Mouse (Mus musculus) neural tube, embryonic 11.5 days (tissue): ENCODE measurements at regions not wholly inside any gene's neighbourhood (a gene's known extent, or its start where the extent isn't known, plus 50 kb on each side); places are given as distances from the start of the nearest gene placed in this dataset.

ENCODE experiments used
- ATAC-seq: fragments of 200-750 bp; cut with Nextera tagmentation; 2 replicates; pipeline ENCODE4 v1.8.0; 2017; ENCODE audit warnings: moderate number of reproducible peaks, mild to moderate bottlenecking, moderate TSS enrichment, moderate library complexity; ENCODE audit not compliant: insufficient read depth, low FRiP score, low TSS enrichment
- DNase-seq: peaks from one replicate; pipeline ENCODE4 v3.0.0-alpha.2; 2015; ENCODE audit warnings: low spot score
- H3K27ac ChIP-seq: fragments of 300-500 bp; sonication (generic); 2 replicates; pipeline ENCODE4 v1.5.1; 2014; ENCODE audit warnings: low read depth, mild to moderate bottlenecking, low read length
- H3K27me3 ChIP-seq: fragments of 300-500 bp; sonication (generic); 2 replicates; pipeline ENCODE4 v1.6.1; 2014; ENCODE audit warnings: mild to moderate bottlenecking, low read length, mixed read lengths; ENCODE audit not compliant: control insufficient read depth, insufficient read depth
- H3K36me3 ChIP-seq: fragments of 300-500 bp; sonication (generic); 2 replicates; pipeline ENCODE4 v1.6.1; 2014; ENCODE audit warnings: mild to moderate bottlenecking, low read length, moderate library complexity, mixed read lengths; ENCODE audit not compliant: control insufficient read depth, insufficient read depth
- H3K4me1 ChIP-seq: fragments of 300-500 bp; sonication (generic); 2 replicates; pipeline ENCODE4 v1.6.1; 2014; ENCODE audit warnings: low read length, mixed read lengths; ENCODE audit not compliant: control insufficient read depth, insufficient read depth
- H3K4me2 ChIP-seq: fragments of 300-500 bp; sonication (generic); 2 replicates; pipeline ENCODE4 v1.6.1; 2014; ENCODE audit warnings: low read depth, mild to moderate bottlenecking, moderate library complexity
- H3K4me3 ChIP-seq: fragments of 300-500 bp; sonication (generic); 2 replicates; pipeline ENCODE4 v1.5.1; 2014; ENCODE audit warnings: low read depth, low read length
- H3K9ac ChIP-seq: fragments of 300-500 bp; sonication (generic); 2 replicates; pipeline ENCODE4 v1.6.1; 2014; ENCODE audit warnings: mild to moderate bottlenecking, low read length
- H3K9me3 ChIP-seq: fragments of 300-500 bp; sonication (generic); 2 replicates; pipeline ENCODE4 v1.6.1; 2016; ENCODE audit warnings: low read length; ENCODE audit not compliant: control insufficient read depth
- WGBS: fragments of 180-500 bp; shearing (Covaris S2); extraction: QIAGEN DNeasy Blood & Tissue Kit; methylation state at CpG from one replicate; pipeline ENCODE4 v1.1.7; 2014; 5-methylcytosine and 5-hydroxymethylcytosine counted together

DNA sequence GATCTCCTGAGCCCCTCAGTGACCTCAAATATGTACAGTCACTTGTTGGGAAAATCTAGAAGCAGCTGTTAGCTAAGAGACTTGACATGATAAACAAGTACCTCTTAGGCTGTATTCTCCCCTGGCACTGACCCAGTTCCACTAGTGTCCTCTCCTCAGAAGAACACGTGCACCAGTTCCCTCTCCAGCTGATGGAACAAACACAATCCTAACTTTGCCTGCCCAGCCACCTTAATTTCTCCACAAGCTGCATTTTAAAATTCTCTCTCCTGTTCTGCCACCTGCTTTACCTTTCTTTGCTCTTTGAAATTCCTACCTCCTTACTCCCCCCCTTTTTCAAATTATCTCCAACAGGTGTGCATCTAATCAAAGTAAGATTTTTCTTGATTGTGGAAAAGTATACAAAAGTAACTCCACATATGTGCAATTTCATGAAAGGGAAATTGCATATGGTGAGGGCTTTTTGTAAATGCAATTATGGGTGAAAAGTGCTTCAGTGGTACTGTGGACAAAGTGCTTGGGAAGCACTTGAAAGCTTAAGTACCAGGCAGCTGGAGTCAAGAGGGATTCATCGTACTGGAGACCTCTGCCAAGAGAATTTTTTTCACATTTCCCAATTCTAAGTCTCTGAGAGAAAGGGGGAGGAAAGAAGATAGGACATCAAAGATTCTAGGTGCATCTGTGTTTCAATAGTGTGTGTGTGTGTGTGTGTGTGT, 590.7 kb upstream of the Acvr2a start:
- Histone ChIP-seq H3K4me1 (no peaks in the 10 kb centered on the region), H3K4me2 (no peak overlapping the region), H3K27me3 (no peaks in the 10 kb centered on the region), H3K27ac (no peak overlapping the region), H3K36me3 (no peaks in the 10 kb centered on the region), H3K4me3 (no peak overlapping the region), H3K9me3 (no peaks in the 10 kb centered on the region), H3K9ac (no peak overlapping the region)
- ATAC-seq (no peak), DNase-seq (no peak)
- WGBS = 85% methylated on average over 2 of the region's 2 CpGs

DNA sequence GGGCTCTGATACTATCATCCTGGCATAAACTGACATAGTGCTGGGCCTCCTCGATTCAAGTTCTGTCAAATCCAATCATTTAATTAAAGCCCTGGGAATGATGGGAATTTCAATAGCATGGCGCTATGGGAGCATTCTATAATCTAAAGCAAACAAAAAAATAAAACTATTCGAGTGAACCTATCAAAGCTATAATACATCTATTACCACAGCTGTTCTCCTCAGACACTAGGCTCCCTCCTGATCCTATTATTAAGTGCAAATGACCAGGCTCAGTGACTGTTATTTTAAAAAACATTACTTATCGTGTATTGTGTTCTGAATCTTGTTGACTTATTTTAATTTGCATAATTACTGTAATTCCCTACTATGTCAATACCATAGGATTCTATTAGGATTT, 563.7 kb upstream of the Acvr2a start:
- 86% methylated on average over 4 of the region's 4 CpGs for WGBS
- DNase-seq (no peak), ATAC-seq (no peak)

DNA sequence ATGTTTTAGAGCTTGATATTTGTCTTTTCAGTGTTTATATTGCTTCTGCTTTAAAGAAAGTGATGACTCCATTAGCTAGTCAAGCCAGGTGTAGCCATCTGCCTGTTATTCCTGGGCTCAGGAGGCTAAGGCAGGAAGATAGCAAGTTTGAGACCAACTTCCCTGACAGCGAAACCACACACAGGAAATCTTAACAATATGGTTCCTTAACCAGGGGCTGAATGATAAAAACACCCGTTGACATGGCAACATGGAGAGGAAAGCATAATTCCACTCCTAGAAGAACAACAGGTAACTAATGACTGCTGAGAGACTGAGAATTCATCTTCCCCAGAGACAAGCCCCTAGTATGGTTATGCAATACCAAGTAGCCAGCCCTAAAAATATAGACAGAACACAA, 553.6 kb upstream of the Acvr2a start:
- WGBS = 68% methylated on average over 2 of the region's 2 CpGs
- no peaks in the 10 kb centered on the region for H3K36me3 ChIP-seq
- no peak for ATAC-seq

More for the DNA sequence above, 563.7 kb upstream of the Acvr2a start:
- Histone ChIP-seq H3K9ac (no peak overlapping the region), H3K4me2 (no peak overlapping the region), H3K27me3 (no peaks in the 10 kb centered on the region), H3K4me1 (no peaks in the 10 kb centered on the region), H3K4me3 (no peak overlapping the region), H3K9me3 (no peaks in the 10 kb centered on the region), H3K36me3 (no peaks in the 10 kb centered on the region), H3K27ac (no peak overlapping the region)

More for the DNA sequence above, 553.6 kb upstream of the Acvr2a start:
- Histone ChIP-seq H3K27ac (no peak overlapping the region), H3K27me3 (no peaks in the 10 kb centered on the region), H3K9ac (no peak overlapping the region), H3K9me3 (no peaks in the 10 kb centered on the region), H3K4me2 (no peak overlapping the region), H3K4me3 (no peak overlapping the region), H3K4me1 (no peaks in the 10 kb centered on the region)
- no peak for DNase-seq
